Mouse (Mus musculus): ENCODE results near the gene Nqo1. TPM values are rescaled to one million over a fixed set of nuclear protein-coding genes. Genes with fewer than 3 reads are reported as not detected.

Nqo1 gene
- polyA plus RNA-seq, 1 experiment from 2014 or later = 16.7 TPM

DNA sequence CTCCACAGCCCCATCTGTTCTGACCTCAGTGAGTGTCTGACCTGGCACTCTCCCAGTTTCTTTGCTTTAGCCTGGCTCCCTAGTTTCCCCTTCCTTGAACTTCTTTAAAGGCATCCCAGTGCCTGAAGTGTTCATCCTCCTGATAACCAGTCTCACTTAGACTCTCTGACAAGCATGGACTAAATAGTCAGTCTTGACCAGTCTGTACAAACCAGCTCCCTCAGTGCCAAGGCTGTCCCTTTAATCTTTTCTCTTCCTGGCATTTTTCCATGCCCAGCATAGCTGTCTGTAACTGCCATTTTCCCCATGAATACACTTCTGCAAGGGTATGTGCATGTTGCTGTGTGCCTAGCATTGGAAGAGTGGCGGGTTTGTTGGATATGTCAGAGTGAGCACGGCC lies 17.9 kb downstream of the Nqo1 start:
- H3K4me1 ChIP-seq (replicated peaks) = peaks cover 11% of the 10 kb centered on the region
- H3K4me2 ChIP-seq = no peak overlapping the region
- 0 out of 2 replicates have a peak, but pooled peaks cover 4% of the 10 kb centered on the region for H3K27me3 ChIP-seq
- whole genome bisulfite sequencing = 86% methylated on average over 2 of the region's 2 CpGs
- H3K27ac ChIP-seq = no peak overlapping the region
- H3K9ac ChIP-seq (replicated peaks) = no peak overlapping the region
- H3K9me3 ChIP-seq = no peaks in the 10 kb centered on the region
- ATAC-seq (ENCODE audit: insufficient number of reproducible peaks, insufficient read depth, low FRiP score, low TSS enrichment, low read depth) = no peak
- H3K4me3 ChIP-seq (replicated peaks) = no peak overlapping the region
- peaks cover 9% of the 10 kb centered on the region for H3K36me3 ChIP-seq

DNA sequence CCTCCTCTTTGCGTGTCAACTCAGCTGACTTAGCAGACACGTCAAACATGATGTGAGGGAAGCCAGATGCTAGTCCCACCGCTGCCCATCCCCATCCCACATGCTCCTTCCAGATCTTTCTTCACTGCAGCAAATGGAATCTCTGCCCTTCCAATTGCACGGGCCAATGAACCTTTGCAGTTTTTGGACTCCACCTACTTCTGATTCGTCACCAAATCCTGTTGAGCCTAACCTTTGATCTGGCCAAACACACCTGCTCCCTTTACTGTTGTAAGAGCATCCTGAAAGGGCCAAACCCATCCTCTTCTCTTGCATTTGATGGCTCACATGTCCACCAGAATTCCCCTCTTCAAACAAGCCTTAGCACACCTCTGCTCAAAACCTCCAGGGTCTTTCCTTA lies 18.4 kb downstream of the Nqo1 start:
- Histone ChIP-seq H3K4me3 (replicated peaks) (no peak overlapping the region), H3K36me3 (peaks cover 12% of the 10 kb centered on the region), H3K9ac (replicated peaks) (no peak overlapping the region), H3K9me3 (no peaks in the 10 kb centered on the region), H3K27me3 (0 out of 2 replicates have a peak, but pooled peaks cover 4% of the 10 kb centered on the region), H3K27ac (no peak overlapping the region), H3K4me1 (replicated peaks) (peaks cover 10% of the 10 kb centered on the region), H3K4me2 (no peak overlapping the region)
- ATAC-seq (ENCODE audit: insufficient number of reproducible peaks, insufficient read depth, low FRiP score, low TSS enrichment, low read depth) = no peak
- WGBS = 61% methylated on average over 5 of the region's 5 CpGs

DNA sequence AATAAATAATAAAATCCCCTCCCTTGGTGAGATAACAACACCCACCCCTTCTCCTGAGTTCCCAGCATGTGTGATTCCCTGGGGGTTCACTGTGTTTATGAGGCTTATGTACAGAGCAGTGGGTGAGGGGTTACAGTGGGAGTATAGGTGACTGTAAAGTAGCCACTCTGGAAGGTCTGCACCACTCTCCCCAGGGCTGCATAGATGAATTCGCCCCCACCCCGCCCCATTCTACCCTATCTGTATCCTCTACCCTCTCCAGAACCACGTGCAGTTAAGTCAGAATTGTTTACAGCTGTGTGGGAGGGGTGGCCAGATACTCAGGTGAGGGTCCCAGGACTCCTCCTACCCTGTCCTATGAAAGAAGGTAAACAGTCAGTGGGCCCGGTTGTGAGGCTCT lies 20.1 kb downstream of the Nqo1 start:
- Histone ChIP-seq H3K27ac (no peak overlapping the region), H3K9me3 (no peaks in the 10 kb centered on the region), H3K4me3 (replicated peaks) (no peak overlapping the region), H3K4me1 (replicated peaks) (no peaks in the 10 kb centered on the region), H3K9ac (replicated peaks) (no peak overlapping the region), H3K4me2 (no peak overlapping the region), H3K27me3 (0 out of 2 replicates have a peak, but pooled peaks cover 4% of the 10 kb centered on the region), H3K36me3 (peaks cover 28% of the 10 kb centered on the region)
- ATAC-seq (ENCODE audit: insufficient number of reproducible peaks, insufficient read depth, low FRiP score, low TSS enrichment, low read depth) = no peak
- WGBS = 81% methylated on average over 4 of the region's 4 CpGs

DNA sequence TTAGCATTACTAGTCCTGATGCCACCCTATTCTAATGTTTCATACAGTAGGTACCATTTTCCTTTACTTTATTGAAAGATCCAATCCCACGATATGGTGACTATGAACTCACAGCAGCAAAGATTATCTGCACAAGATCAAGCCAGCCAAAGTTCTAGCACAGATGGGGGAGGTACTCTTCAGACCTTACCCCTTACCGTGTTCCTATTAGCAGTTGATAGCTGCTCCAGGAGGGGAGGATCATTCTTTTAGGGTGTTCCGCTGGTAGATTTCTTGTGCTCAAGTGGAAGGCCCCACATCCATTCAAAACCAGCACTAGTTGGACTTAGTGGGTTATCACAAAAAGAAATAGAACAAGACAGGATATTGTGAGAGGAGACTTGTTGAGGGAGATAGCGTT lies 21.3 kb downstream of the Nqo1 start:
- Histone ChIP-seq H3K4me1 (replicated peaks) (no peaks in the 10 kb centered on the region), H3K4me3 (replicated peaks) (no peak overlapping the region), H3K27me3 (0 out of 2 replicates have a peak, but pooled peaks cover 4% of the 10 kb centered on the region), H3K36me3 (peaks cover 30% of the 10 kb centered on the region), H3K9me3 (no peaks in the 10 kb centered on the region), H3K4me2 (no peak overlapping the region), H3K9ac (replicated peaks) (no peak overlapping the region), H3K27ac (no peak overlapping the region)
- no peak for ATAC-seq (ENCODE audit: insufficient number of reproducible peaks, insufficient read depth, low FRiP score, low TSS enrichment, low read depth)
- 93% methylated on average over 4 of the region's 4 CpGs for WGBS

- WGBS = 95% methylated on average over 8 of the region's 8 CpGs
- H3K27me3 ChIP-seq = 0 out of 2 replicates have a peak, but pooled peaks cover 4% of the 10 kb centered on the region
- H3K36me3 ChIP-seq = peaks cover 35% of the 10 kb centered on the region
- H3K9ac ChIP-seq (replicated peaks) = no peak overlapping the region
- H3K4me1 ChIP-seq (replicated peaks) = no peaks in the 10 kb centered on the region
- no peak overlapping the region for H3K4me3 ChIP-seq (replicated peaks)
- no peak for ATAC-seq (ENCODE audit: insufficient number of reproducible peaks, insufficient read depth, low FRiP score, low TSS enrichment, low read depth)
- H3K9me3 ChIP-seq = no peaks in the 10 kb centered on the region
- H3K4me2 ChIP-seq = no peak overlapping the region
- H3K27ac ChIP-seq = no peak overlapping the region
Observed at GRCm38 (mm10) chr8:107380734-107381133, 22.3 kb downstream of the Nqo1 start.

DNA sequence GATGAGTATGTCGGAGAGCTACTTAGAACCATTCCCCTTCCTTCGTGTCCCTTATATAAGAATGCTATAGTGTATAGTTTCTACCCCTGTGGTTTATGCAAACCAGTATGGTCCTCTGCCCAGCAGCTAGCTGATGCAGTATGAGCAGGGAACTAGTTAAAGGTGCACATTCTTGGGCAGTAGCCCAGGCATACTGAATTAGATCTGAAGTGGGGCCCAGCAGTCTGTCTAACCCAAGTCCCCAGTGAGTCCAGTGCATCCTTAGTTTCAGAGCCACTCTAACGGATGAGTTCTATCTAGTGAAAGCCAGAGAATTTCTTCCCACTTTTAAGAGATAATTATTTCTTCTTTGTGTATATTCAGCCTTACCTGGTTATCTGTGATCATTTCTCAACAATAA lies 25.7 kb downstream of the Nqo1 start:
- Histone ChIP-seq H3K27ac (no peak overlapping the region), H3K4me2 (no peak overlapping the region), H3K36me3 (peaks cover 51% of the 10 kb centered on the region), H3K27me3 (no peaks in the 10 kb centered on the region), H3K9me3 (no peaks in the 10 kb centered on the region), H3K9ac (replicated peaks) (no peak overlapping the region), H3K4me1 (replicated peaks) (no peaks in the 10 kb centered on the region), H3K4me3 (replicated peaks) (no peak overlapping the region)
- WGBS = 95% methylated on average over 3 of the region's 3 CpGs
- ATAC-seq (ENCODE audit: insufficient number of reproducible peaks, insufficient read depth, low FRiP score, low TSS enrichment, low read depth) = no peak

GRCm38 (mm10) chr8:107370311-107370710 lies 32.7 kb downstream of the Nqo1 start:
- H3K27me3 ChIP-seq = no peaks in the 10 kb centered on the region
- no peak overlapping the region for H3K4me3 ChIP-seq (replicated peaks)
- WGBS = 81% methylated on average over 4 of the region's 4 CpGs
- no peak overlapping the region for H3K27ac ChIP-seq
- no peak overlapping the region for H3K9ac ChIP-seq (replicated peaks)
- H3K4me1 ChIP-seq (replicated peaks) = no peaks in the 10 kb centered on the region
- peaks cover 78% of the 10 kb centered on the region for H3K36me3 ChIP-seq
- H3K9me3 ChIP-seq = no peaks in the 10 kb centered on the region
- no peak for ATAC-seq (ENCODE audit: insufficient number of reproducible peaks, insufficient read depth, low FRiP score, low TSS enrichment, low read depth)
- no peak overlapping the region for H3K4me2 ChIP-seq

Other genes starting within 250 kb of the Nqo1 start
- gene Nfat5, start 109.7 kb downstream of the Nqo1 start, polyA plus RNA-seq (2016; fragmentation: Nextera tagmentation; extraction: Ambion mirVana) = 18.5 and 21.7 TPM in 2 replicates
- gene Nob1, start 21.8 kb upstream of the Nqo1 start, polyA plus RNA-seq (2016; fragmentation: Nextera tagmentation; extraction: Ambion mirVana) = 102 and 103 TPM in 2 replicates
- gene Wwp2, start 33.2 kb upstream of the Nqo1 start, polyA plus RNA-seq (2016; fragmentation: Nextera tagmentation; extraction: Ambion mirVana) = 277 and 286 TPM in 2 replicates
- gene Psmd7, start 185.3 kb upstream of the Nqo1 start, polyA plus RNA-seq (2016; fragmentation: Nextera tagmentation; extraction: Ambion mirVana) = 382 and 395 TPM in 2 replicates